Mouse (Mus musculus) MEL (cell line): ENCODE measurements around the gene Tmem79. TPM values are rescaled to one million over a fixed set of nuclear protein-coding genes. Genes with fewer than 3 reads are reported as not detected.

Experiments used
- DNase-seq: peaks from one replicate; pipeline ENCODE4 v3.0.0; 2011; ENCODE audit warnings: low read depth, low spot score
- H3K27ac ChIP-seq: 2 replicates; pipeline ENCODE4 v1.5.1; 2012; ENCODE audit warnings: low read depth, mild to moderate bottlenecking, control low read depth, low read length, moderate library complexity; ENCODE audit not compliant: control insufficient read depth
- H3K27me3 ChIP-seq, 2 experiments: fragments of 150-350 bp in 1 of 2; sonication (generic) in 1 of 2; 2 replicates each; pipeline ENCODE4 v1.6.1; 2012; ENCODE audit warnings: low read length in 2 of 2, mild to moderate bottlenecking in 2 of 2, improper control_type of control experiment in 1 of 2, moderate library complexity in 1 of 2; ENCODE audit not compliant: insufficient read depth in 2 of 2, control insufficient read depth in 1 of 2
- H3K36me3 ChIP-seq, 2 experiments: 2 replicates each; pipeline ENCODE4 v1.6.1; 2012 to 2014; ENCODE audit warnings: low read length in 2 of 2, improper control_type of control experiment in 1 of 2, inconsistent platforms in 1 of 2, mild to moderate bottlenecking in 1 of 2; ENCODE audit not compliant: insufficient read depth in 2 of 2, control insufficient read depth in 1 of 2
- H3K4me1 ChIP-seq, 2 experiments: fragments of 150-350 bp in 1 of 2; sonication (generic) in 1 of 2; 2 replicates each; pipeline ENCODE4 v1.6.1; 2012; ENCODE audit warnings: low read length in 2 of 2, improper control_type of control experiment in 1 of 2, mild to moderate bottlenecking in 1 of 2; ENCODE audit not compliant: insufficient read depth in 2 of 2, control insufficient read depth in 1 of 2
- H3K4me3 ChIP-seq, 2 experiments: fragments of 150-350 bp in 1 of 2; sonication (generic) in 1 of 2; 2 replicates each; pipeline ENCODE4 v1.5.1; 2012; ENCODE audit warnings: low read depth in 2 of 2, low read length in 2 of 2, mild to moderate bottlenecking in 2 of 2, moderate library complexity in 2 of 2, control low read depth in 1 of 2, improper control_type of control experiment in 1 of 2; ENCODE audit not compliant: control insufficient read depth in 1 of 2, insufficient read depth in 1 of 2
- H3K79me2 ChIP-seq: 2 replicates; pipeline ENCODE4 v1.6.1; 2012; ENCODE audit warnings: mild to moderate bottlenecking, low read length, moderate library complexity; ENCODE audit not compliant: control insufficient read depth, poor library complexity, insufficient read depth
- H3K9ac ChIP-seq: 2 replicates; pipeline ENCODE4 v1.6.1; 2012; ENCODE audit warnings: low read depth, mild to moderate bottlenecking, control low read depth, low read length, moderate library complexity; ENCODE audit not compliant: control insufficient read depth, poor library complexity, severe bottlenecking
- H3K9me3 ChIP-seq: fragments of 150-350 bp; sonication (generic); replicated peaks from 2 replicates; pipeline ENCODE4 v1.6.1; 2012; ENCODE audit warnings: mild to moderate bottlenecking, low read length, improper control_type of control experiment, moderate library complexity; ENCODE audit not compliant: insufficient read depth
- BHLHE40 ChIP-seq: IDR thresholded peaks from 2 replicates; pipeline ENCODE4 v1.6.1; 2012; ENCODE audit warnings: low read depth, mild to moderate bottlenecking, inconsistent platforms, low read length, improper control_type of control experiment, borderline replicate concordance
- CHD2 ChIP-seq: IDR thresholded peaks from 2 replicates; pipeline ENCODE4 v1.6.1; 2011; ENCODE audit warnings: low read length, improper control_type of control experiment
- CTCF ChIP-seq, 3 experiments: IDR thresholded peaks in 2 of 3; conservative IDR thresholded peaks in 1 of 3; 2 replicates each; pipeline ENCODE4 v1.5.1; 2011 to 2012; ENCODE audit warnings: low read length in 3 of 3, low read depth in 2 of 3, mild to moderate bottlenecking in 2 of 3, improper control_type of control experiment in 1 of 3, inconsistent platforms in 1 of 3, mixed read lengths in 1 of 3, moderate library complexity in 1 of 3; ENCODE audit not compliant: control insufficient read depth in 1 of 3, insufficient read depth in 1 of 3, poor library complexity in 1 of 3, severe bottlenecking in 1 of 3
- E2F4 ChIP-seq: IDR thresholded peaks from 2 replicates; pipeline ENCODE4 v1.6.1; 2011; ENCODE audit warnings: low read depth, low read length, improper control_type of control experiment, borderline replicate concordance
- ELF1 ChIP-seq: IDR thresholded peaks from 2 replicates; pipeline ENCODE4 v1.6.1; 2014; ENCODE audit warnings: low read depth, mild to moderate bottlenecking, inconsistent platforms, low read length, improper control_type of control experiment, moderate library complexity
- EP300 ChIP-seq, 2 experiments: IDR thresholded peaks; 2 replicates each; pipeline ENCODE4 v1.6.1; 2011; ENCODE audit warnings: improper control_type of control experiment in 2 of 2, low read length in 2 of 2, low read depth in 1 of 2, mild to moderate bottlenecking in 1 of 2
- ETS1 ChIP-seq: IDR thresholded peaks from 2 replicates; pipeline ENCODE4 v1.6.1; 2012; ENCODE audit warnings: low read depth, mild to moderate bottlenecking, inconsistent platforms, low read length, improper control_type of control experiment, moderate library complexity
- GATA1 ChIP-seq: IDR thresholded peaks from 2 replicates; pipeline ENCODE4 v1.6.1; 2011; ENCODE audit warnings: low read depth, low read length, improper control_type of control experiment
- HCFC1 ChIP-seq: IDR thresholded peaks from 2 replicates; pipeline ENCODE4 v1.6.1; 2012; ENCODE audit warnings: low read depth, mild to moderate bottlenecking, inconsistent platforms, low read length, improper control_type of control experiment, moderate library complexity
- JUND ChIP-seq: IDR thresholded peaks from 2 replicates; pipeline ENCODE4 v1.6.1; 2011; ENCODE audit warnings: low read depth, mild to moderate bottlenecking, improper control_type of control experiment, low read length
- KAT2A ChIP-seq: conservative IDR thresholded peaks from 2 replicates; pipeline ENCODE4 v1.6.1; 2012; ENCODE audit warnings: low read depth, low read length, improper control_type of control experiment, inconsistent platforms
- MAFK ChIP-seq: IDR thresholded peaks from 2 replicates; pipeline ENCODE4 v1.6.1; 2011; ENCODE audit warnings: low read depth, mild to moderate bottlenecking, low read length, improper control_type of control experiment, borderline replicate concordance
- MAX ChIP-seq: IDR thresholded peaks from 2 replicates; pipeline ENCODE4 v1.6.1; 2011; ENCODE audit warnings: low read length, improper control_type of control experiment
- MAZ ChIP-seq: IDR thresholded peaks from 2 replicates; pipeline ENCODE4 v1.6.1; 2012; ENCODE audit warnings: low read depth, mild to moderate bottlenecking, inconsistent platforms, low read length, improper control_type of control experiment
- MEF2A ChIP-seq: IDR thresholded peaks from 2 replicates; pipeline ENCODE4 v1.6.1; 2014; ENCODE audit warnings: low read depth, mild to moderate bottlenecking, inconsistent platforms, low read length, improper control_type of control experiment; ENCODE audit not compliant: poor library complexity, insufficient replicate concordance, severe bottlenecking; ENCODE audit errors: extremely low read depth
- MXI1 ChIP-seq: IDR thresholded peaks from 2 replicates; pipeline ENCODE4 v1.6.1; 2011; ENCODE audit warnings: mild to moderate bottlenecking, low read depth, low read length, improper control_type of control experiment
- MYC ChIP-seq: IDR thresholded peaks from 2 replicates; pipeline ENCODE4 v1.6.1; 2011; ENCODE audit warnings: low read depth, mild to moderate bottlenecking, low read length, improper control_type of control experiment, moderate library complexity
- NELFE ChIP-seq: IDR thresholded peaks from 2 replicates; pipeline ENCODE4 v1.6.1; 2011; ENCODE audit warnings: low read depth, low read length, improper control_type of control experiment
- NRF1 ChIP-seq: IDR thresholded peaks from 2 replicates; pipeline ENCODE4 v1.6.1; 2014; ENCODE audit warnings: low read depth, mild to moderate bottlenecking, inconsistent platforms, low read length, improper control_type of control experiment, moderate library complexity; ENCODE audit not compliant: poor library complexity, insufficient read depth, severe bottlenecking
- POLR2A ChIP-seq, 2 experiments: IDR thresholded peaks; 2 replicates each; pipeline ENCODE4 v1.6.1; 2011 to 2012; ENCODE audit warnings: low read length in 2 of 2, mild to moderate bottlenecking in 2 of 2, control low read depth in 1 of 2, improper control_type of control experiment in 1 of 2, low read depth in 1 of 2, moderate library complexity in 1 of 2; ENCODE audit not compliant: control insufficient read depth in 1 of 2, insufficient read depth in 1 of 2, poor library complexity in 1 of 2
- POLR2AphosphoS5 ChIP-seq: IDR thresholded peaks from 2 replicates; pipeline ENCODE4 v1.6.1; 2012; ENCODE audit warnings: low read depth, borderline replicate concordance, mild to moderate bottlenecking, inconsistent platforms, low read length, moderate library complexity, mixed read lengths
- RAD21 ChIP-seq: IDR thresholded peaks from 2 replicates; pipeline ENCODE4 v1.6.1; 2011; ENCODE audit warnings: mild to moderate bottlenecking, low read depth, low read length, improper control_type of control experiment
- RCOR1 ChIP-seq: IDR thresholded peaks from 2 replicates; pipeline ENCODE4 v1.6.1; 2012; ENCODE audit warnings: low read depth, mild to moderate bottlenecking, inconsistent platforms, low read length, improper control_type of control experiment
- SIN3A ChIP-seq: IDR thresholded peaks from 2 replicates; pipeline ENCODE4 v1.6.1; 2012; ENCODE audit warnings: low read length, improper control_type of control experiment, inconsistent platforms
- SMC3 ChIP-seq: IDR thresholded peaks from 2 replicates; pipeline ENCODE4 v1.6.1; 2011; ENCODE audit warnings: low read depth, low read length, improper control_type of control experiment
- TAL1 ChIP-seq: IDR thresholded peaks from 2 replicates; pipeline ENCODE4 v1.6.1; 2012; ENCODE audit warnings: mild to moderate bottlenecking, inconsistent platforms, low read length, moderate library complexity, mixed read lengths
- TBP ChIP-seq: IDR thresholded peaks from 2 replicates; pipeline ENCODE4 v1.8.0; 2011; ENCODE audit warnings: low read depth, low read length, improper control_type of control experiment
- TCF12 ChIP-seq: IDR thresholded peaks from 2 replicates; pipeline ENCODE4 v1.6.1; 2014; ENCODE audit warnings: low read depth, mild to moderate bottlenecking, inconsistent platforms, low read length, improper control_type of control experiment, moderate library complexity
- USF1 ChIP-seq: IDR thresholded peaks from 2 replicates; pipeline ENCODE4 v1.6.1; 2014; ENCODE audit warnings: low read depth, mild to moderate bottlenecking, inconsistent platforms, low read length, improper control_type of control experiment, moderate library complexity
- USF2 ChIP-seq, 2 experiments: IDR thresholded peaks; 2 replicates each; pipeline ENCODE4 v1.6.1; 2011 to 2012; ENCODE audit warnings: improper control_type of control experiment in 2 of 2, low read length in 2 of 2, borderline replicate concordance in 1 of 2, inconsistent platforms in 1 of 2, low read depth in 1 of 2, mild to moderate bottlenecking in 1 of 2; ENCODE audit not compliant: insufficient read depth in 1 of 2
- ZC3H11A ChIP-seq: IDR thresholded peaks from 2 replicates; pipeline ENCODE4 v1.6.1; 2012; ENCODE audit warnings: low read depth, mild to moderate bottlenecking, inconsistent platforms, low read length, improper control_type of control experiment
- ZKSCAN1 ChIP-seq: IDR thresholded peaks from 2 replicates; pipeline ENCODE4 v1.6.1; 2012; ENCODE audit warnings: low read depth, mild to moderate bottlenecking, inconsistent platforms, low read length, improper control_type of control experiment, moderate library complexity
- ZMIZ1 ChIP-seq: IDR thresholded peaks from 2 replicates; pipeline ENCODE4 v1.6.1; 2012; ENCODE audit warnings: low read depth, mild to moderate bottlenecking, inconsistent platforms, low read length, improper control_type of control experiment, moderate library complexity
- ZNF384 ChIP-seq: IDR thresholded peaks from 2 replicates; pipeline ENCODE4 v1.6.1; 2012; ENCODE audit warnings: low read depth, mild to moderate bottlenecking, inconsistent platforms, low read length, improper control_type of control experiment
- polyA plus RNA-seq, 2 experiments: library from polyadenylated mRNA; stranded (reverse) in 1 of 2; unstranded in 1 of 2; fragments of >175 nt in 1 of 2; fragments of >200 nt in 1 of 2; gene quantifications; 2 replicates each; pipeline versions ENCODE4 v1.2.1 to v1.2.4; 2012; ENCODE audit warnings: low replicate concordance in 2 of 2, low read depth in 1 of 2; ENCODE audit not compliant: insufficient read length in 2 of 2, insufficient read depth in 1 of 2, missing spikeins in 1 of 2
- total RNA-seq: library from RNA; depleted of rRNA; stranded (reverse); fragments of 300-350 nt; gene quantifications from 2 replicates; pipeline ENCODE4 v1.2.3, GENCODE M21; 2012; rRNA removed

Gene Tmem79
- total RNA-seq (2.2 TPM in 2 replicates), polyA plus RNA-seq (1 to 10 TPM in 1 of 2 experiments, not detected in 1; 3.7 TPM)

GRCm38 (mm10) chr3:88336058-88337013 lies at the start of gene Tmem79, which contains the start of gene Smg5:
Gene Tmem79 (minus strand): TSS chr3:88336148.
Gene Smg5 (plus strand): TSS chr3:88336260.
- H3K36me3 ChIP-seq: peaks cover 0 to 28% of the 10 kb centered on the region in 2 experiments; a peak in 2 of 4 replicates
- H3K4me3 ChIP-seq: peak within 1 kb of the TSS; percentile 70 to 81
- H3K9me3 ChIP-seq: no peaks in the 10 kb centered on the region
- H3K27ac ChIP-seq: peak within 1 kb of the TSS; percentile 93
- peaks cover 3 to 27% of the 10 kb centered on the region in 2 experiments; a peak in 3 of 4 replicates for H3K4me1 ChIP-seq
- H3K9ac ChIP-seq: peak within 1 kb of the TSS; percentile 89
- no peaks in the 10 kb centered on the region for H3K27me3 ChIP-seq
- DNase-seq: peak; percentile 99
- peaks cover 33% of the 10 kb centered on the region for H3K79me2 ChIP-seq
- TF ChIP-seq NRF1 (no peak), MYC (no peak; the same call in 1 of the 2 replicates), TAL1 (no peak), ZC3H11A (no peak), E2F4 (no peak), POLR2AphosphoS5 (peak; percentile 96), CTCF (IDR thresholded peaks at IDR 0.05 in 2 of 3, conservative IDR thresholded peaks at IDR 0.05 in 1 of 3; ENCODE audit: control insufficient read depth in 1 of 3, insufficient read depth in 1 of 3, low read depth in 2 of 3, low read length in 3 of 3, poor library complexity in 1 of 3, severe bottlenecking in 1 of 3) (no peak), SMC3 (no peak), MAX (peak; percentile 2; the same call in 1 of the 2 replicates), RCOR1 (0 out of 2 replicates have a peak, but pooled peaks have one; percentile 6), ELF1 (peak; percentile 74), CHD2 (peak; percentile 98), NELFE (peak; percentile 100), GATA1 (no peak), POLR2A (IDR thresholded peaks at IDR 0.05; ENCODE audit: control insufficient read depth in 1 of 2, insufficient read depth in 1 of 2, low read depth in 1 of 2, low read length in 2 of 2, poor library complexity in 1 of 2) (peak; percentile 100), ZMIZ1 (peak; percentile 99), HCFC1 (peak; percentile 88), BHLHE40 (no peak), RAD21 (no peak), MAZ (no peak; the same call in 1 of the 2 replicates), USF2 (IDR thresholded peaks at IDR 0.05; ENCODE audit: borderline replicate concordance in 1 of 2, insufficient read depth in 1 of 2, low read depth in 1 of 2, low read length in 2 of 2) (no peak), JUND (no peak), MAFK (no peak; the same call in 1 of the 2 replicates), KAT2A (no peak; the same call in 1 of the 2 replicates), ZKSCAN1 (no peak), SIN3A (peak; percentile 92), ETS1 (no peak), MEF2A (no peak), USF1 (0 out of 2 replicates have a peak, but pooled peaks have one; percentile 15), TCF12 (peak; percentile 84), ZNF384 (no peak), TBP (peak; percentile 96), MXI1 (peak; percentile 96), EP300 (IDR thresholded peaks at IDR 0.05; ENCODE audit: low read depth in 1 of 2, low read length in 2 of 2) (peak in 1 of 2 experiments; percentile 20; a peak in 1 of 4 replicates)
